Mouse (Mus musculus) erythroblast, adult 5-6 weeks (primary cell): ENCODE results near the gene Dhrs1. TPM values are rescaled to one million over a fixed set of nuclear protein-coding genes. Genes with fewer than 3 reads are reported as not detected.

Experiments used
- ATAC-seq: replicated peaks from 2 replicates; pipeline ENCODE4 v1.8.0; 2016; ENCODE audit warnings: moderate number of reproducible peaks, mild to moderate bottlenecking, moderate TSS enrichment, inconsistent platforms; ENCODE audit not compliant: poor library complexity, low FRiP score, severe bottlenecking
- total RNA-seq, 2 experiments: library from RNA; stranded (forward) in 1 of 2; stranded (reverse) in 1 of 2; fragments of 150-400 nt in 1 of 2; fragments of 200-764, 138-1000 nt in 1 of 2; gene quantifications; 2 replicates each; pipeline versions ENCODE4 v1.2.3 to v1.2.4; 2015 to 2017; ENCODE audit warnings: low replicate concordance in 2 of 2

Gene Dhrs1
- total RNA-seq, 2 experiments from 2014 or later = 14.9 to 27.1 TPM

DNA sequence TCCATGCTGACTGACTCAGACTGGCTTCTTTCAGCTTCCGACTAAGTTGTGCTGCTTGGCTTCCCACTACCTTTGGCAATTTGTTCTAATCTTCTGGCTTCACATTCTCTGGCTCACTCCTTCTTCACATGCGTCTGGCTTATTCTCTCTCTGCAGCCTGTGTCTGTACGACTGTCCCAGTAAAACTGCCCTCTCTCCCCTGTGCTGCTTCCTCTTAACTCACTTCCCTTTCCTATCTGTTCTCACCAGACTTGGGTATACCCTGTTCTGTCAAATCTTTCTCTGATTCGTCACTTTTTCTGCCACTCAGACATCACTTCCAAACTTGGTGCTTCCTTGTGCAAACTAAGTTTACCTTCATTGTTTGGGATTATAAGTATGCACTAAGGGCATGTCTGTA, 48.3 kb downstream of the Dhrs1 start:
- no peak for ATAC-seq

DNA sequence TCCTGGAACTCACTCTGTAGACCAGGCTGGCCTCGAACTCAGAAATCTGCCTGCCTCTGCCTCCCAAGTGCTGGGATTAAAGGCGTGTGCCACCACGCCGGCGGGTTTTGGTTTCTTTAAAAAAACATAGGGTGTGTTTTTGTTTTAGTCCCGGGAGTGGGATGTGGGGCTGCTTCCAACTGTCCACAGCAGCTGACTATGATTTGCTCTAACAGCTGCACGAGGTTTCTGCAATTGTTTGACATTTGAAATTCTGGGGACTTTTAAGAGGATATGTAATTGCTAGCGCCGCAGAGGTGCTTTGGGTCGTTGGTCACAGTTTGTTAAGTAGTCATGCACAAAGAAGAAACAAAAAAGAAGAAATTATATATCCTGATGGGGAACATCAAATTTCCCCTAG, 56.1 kb downstream of the Dhrs1 start:
- no peak for ATAC-seq

Other genes with a start within 250 kb of the Dhrs1 start
Only the 30 nearest of the 35 such genes appear.
- 18.2 and 21.9 TPM in 2 replicates for gene Dcaf11, start 185.7 kb downstream of the Dhrs1 start, total RNA-seq (2015; ENCODE audit: low replicate concordance)
- 46.2 and 54.9 TPM in 2 replicates for gene Dcaf11, start 185.7 kb downstream of the Dhrs1 start, total RNA-seq (2017; ENCODE audit: low replicate concordance)
- gene A730061H03Rik, start 185.3 kb downstream of the Dhrs1 start, total RNA-seq (2015; ENCODE audit: low replicate concordance) = not detected in 2 replicates
- gene A730061H03Rik, start 185.3 kb downstream of the Dhrs1 start, total RNA-seq (2017; ENCODE audit: low replicate concordance) = 4.8 TPM in 1 of 2 replicates, not detected in the other
- not detected in 2 replicates for gene Fitm1, start 170.1 kb downstream of the Dhrs1 start, total RNA-seq (2015; ENCODE audit: low replicate concordance)
- not detected in 2 replicates for gene Fitm1, start 170.1 kb downstream of the Dhrs1 start, total RNA-seq (2017; ENCODE audit: low replicate concordance)
- 271 and 301 TPM in 2 replicates for gene Psme1, start 167.6 kb downstream of the Dhrs1 start, total RNA-seq (2015; ENCODE audit: low replicate concordance)
- 107 and 147 TPM in 2 replicates for gene Psme1, start 167.6 kb downstream of the Dhrs1 start, total RNA-seq (2017; ENCODE audit: low replicate concordance)
- 10.9 TPM in 1 of 2 replicates, not detected in the other for gene Emc9, start 160.4 kb downstream of the Dhrs1 start, total RNA-seq (2015; ENCODE audit: low replicate concordance)
- 2.6 and 3.6 TPM in 2 replicates for gene Emc9, start 160.4 kb downstream of the Dhrs1 start, total RNA-seq (2017; ENCODE audit: low replicate concordance)
- 74.0 and 102 TPM in 2 replicates for gene Psme2, start 154.6 kb downstream of the Dhrs1 start, total RNA-seq (2015; ENCODE audit: low replicate concordance)
- 83.1 and 86.1 TPM in 2 replicates for gene Psme2, start 154.6 kb downstream of the Dhrs1 start, total RNA-seq (2017; ENCODE audit: low replicate concordance)
- gene Rnf31, start 154.0 kb downstream of the Dhrs1 start, total RNA-seq (2015; ENCODE audit: low replicate concordance) = 6.5 and 9.4 TPM in 2 replicates
- gene Rnf31, start 154.0 kb downstream of the Dhrs1 start, total RNA-seq (2017; ENCODE audit: low replicate concordance) = 7.1 and 8.9 TPM in 2 replicates
- 65.1 and 69.8 TPM in 2 replicates for gene Irf9, start 142.1 kb downstream of the Dhrs1 start, total RNA-seq (2015; ENCODE audit: low replicate concordance)
- gene Irf9, start 142.1 kb downstream of the Dhrs1 start, total RNA-seq (2017; ENCODE audit: low replicate concordance) = 104 and 106 TPM in 2 replicates
- gene Rec8, start 127.7 kb downstream of the Dhrs1 start, total RNA-seq (2015; ENCODE audit: low replicate concordance) = 1.7 TPM in 1 of 2 replicates, not detected in the other
- 0.84 and 2.2 TPM in 2 replicates for gene Rec8, start 127.7 kb downstream of the Dhrs1 start, total RNA-seq (2017; ENCODE audit: low replicate concordance)
- gene Ipo4, start 109.7 kb downstream of the Dhrs1 start, total RNA-seq (2015; ENCODE audit: low replicate concordance) = 3.7 and 29.7 TPM in 2 replicates
- gene Ipo4, start 109.7 kb downstream of the Dhrs1 start, total RNA-seq (2017; ENCODE audit: low replicate concordance) = 7.0 and 13.8 TPM in 2 replicates
- 0.96 and 5.4 TPM in 2 replicates for gene Gm49378, start 107.8 kb downstream of the Dhrs1 start, total RNA-seq (2015; ENCODE audit: low replicate concordance)
- gene Gm49378, start 107.8 kb downstream of the Dhrs1 start, total RNA-seq (2017; ENCODE audit: low replicate concordance) = 5.4 TPM in 1 of 2 replicates, not detected in the other
- gene Tm9sf1, start 101.9 kb downstream of the Dhrs1 start, total RNA-seq (2015; ENCODE audit: low replicate concordance) = 9.6 and 14.2 TPM in 2 replicates
- gene Tm9sf1, start 101.9 kb downstream of the Dhrs1 start, total RNA-seq (2017; ENCODE audit: low replicate concordance) = 12.0 and 20.5 TPM in 2 replicates
- 0.84 TPM in 1 of 2 replicates, not detected in the other for gene Tssk4, start 95.5 kb downstream of the Dhrs1 start, total RNA-seq (2015; ENCODE audit: low replicate concordance)
- 0.28 and 0.68 TPM in 2 replicates for gene Tssk4, start 95.5 kb downstream of the Dhrs1 start, total RNA-seq (2017; ENCODE audit: low replicate concordance)
- 4.6 and 10.4 TPM in 2 replicates for gene Mdp1, start 85.2 kb downstream of the Dhrs1 start, total RNA-seq (2015; ENCODE audit: low replicate concordance)
- gene Mdp1, start 85.2 kb downstream of the Dhrs1 start, total RNA-seq (2017; ENCODE audit: low replicate concordance) = 7.1 and 8.4 TPM in 2 replicates
- gene Gmpr2, start 73.7 kb downstream of the Dhrs1 start, total RNA-seq (2015; ENCODE audit: low replicate concordance) = 1.5 and 2.7 TPM in 2 replicates
- 6.9 and 8.5 TPM in 2 replicates for gene Gmpr2, start 73.7 kb downstream of the Dhrs1 start, total RNA-seq (2017; ENCODE audit: low replicate concordance)
- gene Nedd8, start 73.6 kb downstream of the Dhrs1 start, total RNA-seq (2015; ENCODE audit: low replicate concordance) = 89.5 and 91.3 TPM in 2 replicates
- gene Nedd8, start 73.6 kb downstream of the Dhrs1 start, total RNA-seq (2017; ENCODE audit: low replicate concordance) = 66.5 and 67.1 TPM in 2 replicates
- gene Tinf2, start 63.9 kb downstream of the Dhrs1 start, total RNA-seq (2015; ENCODE audit: low replicate concordance) = 7.7 and 10.2 TPM in 2 replicates
- gene Tinf2, start 63.9 kb downstream of the Dhrs1 start, total RNA-seq (2017; ENCODE audit: low replicate concordance) = 12.9 and 13.1 TPM in 2 replicates
- 0.96 TPM in 1 of 2 replicates, not detected in the other for gene Tgm1, start 31.8 kb downstream of the Dhrs1 start, total RNA-seq (2015; ENCODE audit: low replicate concordance)
- 0.14 and 0.85 TPM in 2 replicates for gene Tgm1, start 31.8 kb downstream of the Dhrs1 start, total RNA-seq (2017; ENCODE audit: low replicate concordance)
- gene Rabggta, start 23.4 kb downstream of the Dhrs1 start, total RNA-seq (2015; ENCODE audit: low replicate concordance) = 2.3 and 5.4 TPM in 2 replicates
- gene Rabggta, start 23.4 kb downstream of the Dhrs1 start, total RNA-seq (2017; ENCODE audit: low replicate concordance) = 2.1 and 2.2 TPM in 2 replicates
- gene Nop9, start within 50 bp of the Dhrs1 start, total RNA-seq (2015; ENCODE audit: low replicate concordance) = 6.5 and 11.3 TPM in 2 replicates
- 3.7 and 3.9 TPM in 2 replicates for gene Nop9, start within 50 bp of the Dhrs1 start, total RNA-seq (2017; ENCODE audit: low replicate concordance)
- gene Cideb, start 12.8 kb upstream of the Dhrs1 start, total RNA-seq (2015; ENCODE audit: low replicate concordance) = 2.1 TPM in 1 of 2 replicates, not detected in the other
- gene Cideb, start 12.8 kb upstream of the Dhrs1 start, total RNA-seq (2017; ENCODE audit: low replicate concordance) = 0.94 TPM in 1 of 2 replicates, not detected in the other
- not detected in 2 replicates for gene Ltb4r2, start 15.7 kb upstream of the Dhrs1 start, total RNA-seq (2015; ENCODE audit: low replicate concordance)
- 0.14 TPM in 1 of 2 replicates, not detected in the other for gene Ltb4r2, start 15.7 kb upstream of the Dhrs1 start, total RNA-seq (2017; ENCODE audit: low replicate concordance)
- gene Ltb4r1, start 20.3 kb upstream of the Dhrs1 start, total RNA-seq (2015; ENCODE audit: low replicate concordance) = 6.3 and 14.8 TPM in 2 replicates
- gene Ltb4r1, start 20.3 kb upstream of the Dhrs1 start, total RNA-seq (2017; ENCODE audit: low replicate concordance) = 9.3 and 21.8 TPM in 2 replicates
- gene Adcy4, start 38.4 kb upstream of the Dhrs1 start, total RNA-seq (2015; ENCODE audit: low replicate concordance) = not detected in 2 replicates
- not detected in 2 replicates for gene Adcy4, start 38.4 kb upstream of the Dhrs1 start, total RNA-seq (2017; ENCODE audit: low replicate concordance)
- gene Ripk3, start 43.2 kb upstream of the Dhrs1 start, total RNA-seq (2015; ENCODE audit: low replicate concordance) = 17.1 and 22.6 TPM in 2 replicates
- gene Ripk3, start 43.2 kb upstream of the Dhrs1 start, total RNA-seq (2017; ENCODE audit: low replicate concordance) = 6.7 and 7.2 TPM in 2 replicates
- gene Nfatc4, start 77.5 kb upstream of the Dhrs1 start, total RNA-seq (2015; ENCODE audit: low replicate concordance) = not detected in 2 replicates
- not detected in 2 replicates for gene Nfatc4, start 77.5 kb upstream of the Dhrs1 start, total RNA-seq (2017; ENCODE audit: low replicate concordance)
- gene Nynrin, start 108.3 kb upstream of the Dhrs1 start, total RNA-seq (2015; ENCODE audit: low replicate concordance) = 0.38 and 0.84 TPM in 2 replicates
- gene Nynrin, start 108.3 kb upstream of the Dhrs1 start, total RNA-seq (2017; ENCODE audit: low replicate concordance) = 0.42 and 0.77 TPM in 2 replicates
- not detected in 2 replicates for gene Cbln3, start 138.7 kb upstream of the Dhrs1 start, total RNA-seq (2015; ENCODE audit: low replicate concordance)
- gene Cbln3, start 138.7 kb upstream of the Dhrs1 start, total RNA-seq (2017; ENCODE audit: low replicate concordance) = 0.14 TPM in 1 of 2 replicates, not detected in the other
- gene Khnyn, start 139.3 kb upstream of the Dhrs1 start, total RNA-seq (2015; ENCODE audit: low replicate concordance) = 30.7 and 36.4 TPM in 2 replicates
- gene Khnyn, start 139.3 kb upstream of the Dhrs1 start, total RNA-seq (2017; ENCODE audit: low replicate concordance) = 122 and 126 TPM in 2 replicates
- 1.3 TPM in 2 replicates for gene Sdr39u1, start 154.6 kb upstream of the Dhrs1 start, total RNA-seq (2015; ENCODE audit: low replicate concordance)
- 3.5 and 10.6 TPM in 2 replicates for gene Sdr39u1, start 154.6 kb upstream of the Dhrs1 start, total RNA-seq (2017; ENCODE audit: low replicate concordance)